Mouse (Mus musculus) adipocyte (in vitro differentiated cells): ENCODE measurements around the gene Zfp69.
A peak's percentile ranks its signal among the peaks of the same experiment; 100 is the strongest.

Experiments
- DNase-seq: peaks from one replicate; pipeline ENCODE4 v3.0.0-alpha.2; 2016; ENCODE audit warnings: low spot score

Zfp69 gene

GRCm38 (mm10) chr4:120924554-120925299, 26.8 kb downstream of the Zfp69 start, which contains the start of gene Exo5:
TSS of gene Exo5 (minus strand) at chr4:120925017.
- peak; percentile 93 for DNase-seq

GRCm38 (mm10) chr4:120921461-120921860, 30.0 kb downstream of the Zfp69 start:
- no peak for DNase-seq

GRCm38 (mm10) chr4:120914501-120914900, 37.0 kb downstream of the Zfp69 start:
- DNase-seq: no peak

- DNase-seq: no peak
Measured at GRCm38 (mm10) chr4:120913861-120914260, 37.6 kb downstream of the Zfp69 start.

GRCm38 (mm10) chr4:120913443-120913842, 38.1 kb downstream of the Zfp69 start:
- no peak for DNase-seq

- DNase-seq: no peak
Measured at GRCm38 (mm10) chr4:120912866-120913265, 38.6 kb downstream of the Zfp69 start.

- no peak for DNase-seq
Measured at GRCm38 (mm10) chr4:120911086-120911485, 40.4 kb downstream of the Zfp69 start.

- peak; percentile 81 for DNase-seq
Measured at GRCm38 (mm10) chr4:120909558-120910150, 41.8 kb downstream of the Zfp69 start.

- DNase-seq: no peak
Measured at GRCm38 (mm10) chr4:120905644-120906043, 45.9 kb downstream of the Zfp69 start.

GRCm38 (mm10) chr4:120904533-120904932, 47.0 kb downstream of the Zfp69 start:
- no peak for DNase-seq

GRCm38 (mm10) chr4:120895810-120896584, 55.5 kb downstream of the Zfp69 start:
- DNase-seq: no peak

- DNase-seq: no peak
Measured at GRCm38 (mm10) chr4:120895226-120895625, 56.3 kb downstream of the Zfp69 start.

GRCm38 (mm10) chr4:120894584-120894983, 56.9 kb downstream of the Zfp69 start:
- no peak for DNase-seq

GRCm38 (mm10) chr4:120893656-120894401, 57.7 kb downstream of the Zfp69 start:
- DNase-seq: no peak

- DNase-seq: no peak
Measured at GRCm38 (mm10) chr4:120892516-120892915, 59.0 kb downstream of the Zfp69 start.

GRCm38 (mm10) chr4:120891960-120892359, 59.5 kb downstream of the Zfp69 start:
- DNase-seq: no peak

GRCm38 (mm10) chr4:120890754-120891440, 60.6 kb downstream of the Zfp69 start:
- no peak for DNase-seq

- no peak for DNase-seq
Measured at GRCm38 (mm10) chr4:120888884-120889283, 62.6 kb downstream of the Zfp69 start.

- peak; percentile 49 for DNase-seq
Measured at GRCm38 (mm10) chr4:120887381-120888112, 64.0 kb downstream of the Zfp69 start.

- no peak for DNase-seq
Measured at GRCm38 (mm10) chr4:120886811-120887210, 64.7 kb downstream of the Zfp69 start.

- DNase-seq: peak; percentile 32
Measured at GRCm38 (mm10) chr4:120886131-120886530, 65.4 kb downstream of the Zfp69 start.
